19 mouse cellular contexts compared by ENCODE assay signal in genomic region chr8:73645582-73645981, GRCm38 (mm10).
DNase-seq lines count a peak whose midpoint lies in the region; ATAC-seq and TF ChIP-seq lines count a peak whose summit lies in the region.
"Had no signal": no experiment of that assay in that cellular context is flagged by ENCODE, and none has a peak within 500 bp of the region (broad histone marks: within the 10 kb centered on the region; RNA-seq: fewer than 3 reads in every experiment).

No protein-coding gene starts in this region.

- no peak overlapping the region for H3K9ac ChIP-seq in limb, embryonic 13.5 days
- H3K9ac ChIP-seq in limb, embryonic 14.5 days (ENCODE audit: low read depth, low read length, severe bottlenecking): no peak overlapping the region

- no peaks in the 10 kb centered on the region for H3K36me3 ChIP-seq in limb, embryonic 13.5 days
- no peaks in the 10 kb centered on the region for H3K36me3 ChIP-seq in limb, embryonic 10.5 days
- H3K36me3 ChIP-seq in limb, embryonic 14.5 days (ENCODE audit: control insufficient read depth, insufficient read depth, low read length): no peaks in the 10 kb centered on the region
- H3K36me3 ChIP-seq: G1E had no signal

- peak; percentile 59; the same call in 1 of the 2 replicates for ATAC-seq in limb, embryonic 13.5 days (ENCODE audit: low FRiP score, low read depth)
- ATAC-seq in limb, embryonic 14.5 days (ENCODE audit: low FRiP score, low read depth): peak; percentile 67
- ATAC-seq: activated CD4-positive, CD25-positive, alpha-beta regulatory T cell, adult 4 months; CD4-positive, CD25-positive, alpha-beta regulatory T cell, adult 4 months; Patski had no signal

- H3K27me3 ChIP-seq in limb, embryonic 13.5 days: no peaks in the 10 kb centered on the region
- H3K27me3 ChIP-seq in limb, embryonic 10.5 days (ENCODE audit: low read depth, poor library complexity, severe bottlenecking): no peaks in the 10 kb centered on the region
- no peaks in the 10 kb centered on the region for H3K27me3 ChIP-seq in limb, embryonic 14.5 days (ENCODE audit: control insufficient read depth, insufficient read depth, low read length)
- H3K27me3 ChIP-seq: CH12.LX, Patski had no signal

- no peak overlapping the region for H3K27ac ChIP-seq in limb, embryonic 13.5 days
- no peak overlapping the region for H3K27ac ChIP-seq in limb, embryonic 10.5 days
- H3K27ac ChIP-seq in limb, embryonic 14.5 days (replicated peaks; ENCODE audit: low read depth, low read length): no peak overlapping the region

- WGBS in limb, embryonic 13.5 days: 73% methylated on average over 4 of the region's 4 CpGs
- 88% methylated on average over 4 of the region's 4 CpGs for WGBS in limb, embryonic 10.5 days
- whole genome bisulfite sequencing in limb, embryonic 14.5 days: 62% methylated on average over 4 of the region's 4 CpGs

- H3K9me3 ChIP-seq in limb, embryonic 13.5 days: no peaks in the 10 kb centered on the region
- H3K9me3 ChIP-seq in limb, embryonic 10.5 days (replicated peaks): no peaks in the 10 kb centered on the region
- H3K9me3 ChIP-seq in limb, embryonic 14.5 days (ENCODE audit: control insufficient read depth, low read length): no peaks in the 10 kb centered on the region
- H3K9me3 ChIP-seq: G1E had no signal

- H3K4me3 ChIP-seq in limb, embryonic 13.5 days: no peak overlapping the region
- H3K4me3 ChIP-seq in limb, embryonic 10.5 days: no peak overlapping the region
- no peak overlapping the region for H3K4me3 ChIP-seq in limb, embryonic 14.5 days (replicated peaks; ENCODE audit: low read length)

- H3K4me2 ChIP-seq in limb, embryonic 13.5 days (replicated peaks): no peak overlapping the region
- no peak overlapping the region for H3K4me2 ChIP-seq in limb, embryonic 14.5 days (replicated peaks; ENCODE audit: low read depth, low read length, severe bottlenecking)

- no peak for TF ChIP-seq POLR2A in limb, embryonic 14.5 days (IDR thresholded peaks at IDR 0.05; ENCODE audit: borderline replicate concordance, extremely low read depth, insufficient read depth, insufficient read length)

- H3K4me1 ChIP-seq in limb, embryonic 13.5 days: no peaks in the 10 kb centered on the region; the same call in 1 of the 2 replicates
- H3K4me1 ChIP-seq in limb, embryonic 10.5 days: no peaks in the 10 kb centered on the region
- H3K4me1 ChIP-seq in limb, embryonic 14.5 days (ENCODE audit: control insufficient read depth, insufficient read depth, low read length): no peaks in the 10 kb centered on the region

- DNase-seq in limb, embryonic 10.5 days (ENCODE audit: low spot score): no peak
- peak; percentile 10 for DNase-seq in limb, embryonic 14.5 days (ENCODE audit: low spot score)
- DNase-seq in layer of hippocampus, adult 11-12 months (ENCODE audit: low spot score): no peak
- DNase-seq: adrenal gland, adult 2 months; adrenal gland, adult 8-10 months; adrenal gland, postnatal 10 days; adrenal gland, postnatal 14 days; adrenal gland, postnatal 25 days; adrenal gland, postnatal 36 days; B cell, adult 2 months; cerebellum, adult 11 months; cerebellum, adult 11-12 months; cerebellum, adult 18-20 months had no signal
